Mouse (Mus musculus) kidney, adult 2 months (tissue): Measurements from ENCODE around the gene Gm10577.

ENCODE experiments used
- CTCF ChIP-seq: fragments of 200-500 bp; conservative IDR thresholded peaks from 2 replicates; pipeline ENCODE4 v1.5.1; 2011; ENCODE audit warnings: low read depth, mild to moderate bottlenecking, control low read depth, low read length, moderate library complexity, mixed read lengths; ENCODE audit not compliant: insufficient read depth, insufficient read length
- POLR2A ChIP-seq: fragments of 200-500 bp; IDR thresholded peaks from one replicate; pipeline ENCODE4 v1.6.1; 2011; ENCODE audit warnings: low read depth, low read length, control low read depth

DNA sequence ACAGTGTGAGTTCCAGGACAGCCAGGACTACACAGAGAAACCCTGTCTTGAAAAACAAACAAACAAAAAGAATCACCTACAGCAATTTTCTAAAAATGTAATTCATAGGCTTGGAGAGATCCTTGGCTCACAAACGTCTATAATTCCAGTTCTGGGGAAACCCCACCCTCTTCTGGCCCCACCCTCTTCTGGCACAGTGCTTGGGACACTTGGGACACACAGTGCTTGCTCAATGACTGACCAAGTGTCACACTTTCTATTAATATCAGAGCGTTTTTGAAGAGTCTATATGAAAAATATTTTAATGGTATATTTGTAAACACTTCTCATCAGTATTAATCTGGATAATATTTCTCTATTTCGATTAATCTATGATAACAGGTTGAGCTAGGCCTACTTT, 12.6 kb upstream of the Gm10577 start:
- TF ChIP-seq CTCF: no peak
- no peak for TF ChIP-seq POLR2A
